Mouse (Mus musculus) liver, embryonic 14.5 days (tissue): ENCODE results near the gene Zfand2b.

Experiments used
- CTCF ChIP-seq: IDR thresholded peaks from 2 replicates; pipeline ENCODE4 v1.5.1; 2016; ENCODE audit warnings: antibody characterized with exemption, low read depth, control low read depth
- EP300 ChIP-seq: IDR thresholded peaks from 2 replicates; pipeline ENCODE4 v1.6.1; 2016; ENCODE audit warnings: antibody characterized with exemption, low read depth

DNA sequence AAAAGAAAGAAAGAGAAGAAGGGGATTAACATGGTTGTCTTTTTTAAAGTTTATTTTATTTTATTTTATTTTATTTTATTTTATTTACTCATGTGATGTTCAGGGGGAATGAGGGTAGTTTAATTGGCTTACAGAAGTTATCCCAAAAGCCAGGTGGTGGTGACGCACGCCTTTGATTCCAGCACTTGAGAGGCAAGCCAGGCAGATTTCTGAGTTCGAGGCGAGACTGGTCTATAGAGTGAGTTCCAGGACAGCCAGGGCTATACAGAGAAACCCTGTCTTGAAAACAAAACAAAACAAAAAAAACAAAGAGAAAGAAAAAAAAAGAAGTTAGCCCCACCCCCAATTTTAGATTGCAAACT is 8.2 kb upstream of the Zfand2b start:
- TF ChIP-seq CTCF (no peak), EP300 (no peak)
